In the genomic region with DNA sequence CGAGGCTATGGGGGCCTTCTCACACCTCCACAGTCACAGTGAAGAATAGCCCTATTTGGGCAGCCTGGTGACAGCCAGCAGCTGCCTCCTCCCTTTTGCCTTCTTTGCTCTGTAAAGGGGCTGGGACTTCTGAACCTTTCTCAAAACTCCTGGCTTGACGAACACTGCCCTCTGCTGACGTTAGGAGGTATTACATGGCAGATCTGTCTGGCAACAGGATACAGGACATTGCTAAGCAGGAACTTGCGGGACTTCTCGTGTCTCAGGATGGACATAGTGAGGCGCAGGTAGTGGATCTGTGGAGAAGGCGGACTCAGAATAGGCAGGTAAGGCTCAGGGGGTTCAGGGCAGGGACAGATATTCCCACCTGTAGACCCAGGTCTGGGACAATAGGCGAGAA, we compare ENCODE assay signal across 8 mouse cellular contexts. TPM values are rescaled to one million over a fixed set of nuclear protein-coding genes. Genes with fewer than 3 reads are reported as not detected.
DNase-seq lines count a peak whose midpoint lies in the region; ATAC-seq and TF ChIP-seq lines count a peak whose summit lies in the region.

No protein-coding gene starts in this region.

- H3K4me3 ChIP-seq in forebrain, embryonic 11.5 days (ENCODE audit: low read depth, low read length), result no peak overlapping the region
- H3K4me3 ChIP-seq in lung, adult 2 months (replicated peaks; ENCODE audit: extremely low read depth, low read depth, low read length), result no peak overlapping the region

- H3K27ac ChIP-seq in forebrain, embryonic 11.5 days (ENCODE audit: low read depth, low read length), result no peak overlapping the region

- TF ChIP-seq POLR2A in brain, embryonic 14.5 days (IDR thresholded peaks at IDR 0.05; ENCODE audit: borderline replicate concordance, extremely low read depth, insufficient read depth, insufficient read length, poor library complexity, severe bottlenecking), result no peak
- no peak for TF ChIP-seq POLR2A in lung, adult 2 months (IDR thresholded peaks at IDR 0.05; ENCODE audit: borderline replicate concordance, extremely low read depth, low read depth, low read length)

- 21% methylated on average over 8 of the region's 8 CpGs for WGBS in forebrain, embryonic 11.5 days
- 18% methylated on average over 8 of the region's 8 CpGs for WGBS in lung, adult 2 months

- H3K27me3 ChIP-seq in forebrain, embryonic 11.5 days (ENCODE audit: control insufficient read depth, insufficient read depth, low read length), result no peaks in the 10 kb centered on the region

- peak; percentile 89 for TF ChIP-seq CTCF in brain, embryonic 14.5 days (IDR thresholded peaks at IDR 0.05; ENCODE audit: borderline replicate concordance, extremely low read depth, insufficient read depth, insufficient read length)
- TF ChIP-seq CTCF in lung, adult 2 months (IDR thresholded peaks at IDR 0.05; ENCODE audit: insufficient read depth, low read length), result peak; percentile 83

- H3K9ac ChIP-seq in forebrain, embryonic 11.5 days (ENCODE audit: low read length), result no peak overlapping the region

- H3K36me3 ChIP-seq in forebrain, embryonic 11.5 days (ENCODE audit: control insufficient read depth, insufficient read depth, low read length), result no peaks in the 10 kb centered on the region

- peak; percentile 91 for DNase-seq in brain, embryonic 14.5 days (ENCODE audit: low read depth)
- peak; percentile 91 for DNase-seq in forebrain, embryonic 11.5 days (ENCODE audit: low spot score)
- peak; percentile 56 for DNase-seq in heart, postnatal 25 days (ENCODE audit: low spot score)
- peak; percentile 64 to 93 for DNase-seq in layer of hippocampus, adult 18-20 months (ENCODE audit: low spot score in 2 of 2)
- DNase-seq in lung, adult 2 months, result peak; percentile 80
- peak; percentile 90 for DNase-seq in testis, postnatal 10 days (ENCODE audit: low spot score)

- H3K9me3 ChIP-seq in forebrain, embryonic 11.5 days (ENCODE audit: control insufficient read depth, low read length), result no peaks in the 10 kb centered on the region

- ATAC-seq in CD4-positive, CD25-positive, alpha-beta regulatory T cell, adult 4 months, result peak; percentile 72
- ATAC-seq in forebrain, embryonic 11.5 days (replicated peaks; ENCODE audit: low FRiP score), result peak; percentile 16; the same call in 1 of the 2 replicates
- peak; percentile 77 for ATAC-seq in neutrophil, adult 5-6 weeks (ENCODE audit: extremely low read depth, insufficient number of reproducible peaks, low FRiP score, poor library complexity, severe bottlenecking)

- intact Hi-C loops in heart, postnatal 25 days (cut with DNase I), result loop anchor here (1.0 kb wide), 1 partner anchor 164 kb away; no protein-coding TSS in a partner anchor

- 0 out of 2 replicates have a peak, but pooled peaks cover 1% of the 10 kb centered on the region for H3K4me1 ChIP-seq in forebrain, embryonic 11.5 days (replicated peaks; ENCODE audit: control insufficient read depth, insufficient read depth, low read length)
- H3K4me1 ChIP-seq in lung, adult 2 months (ENCODE audit: control insufficient read depth, insufficient read depth, low read length), result no peaks in the 10 kb centered on the region

- no peak overlapping the region for H3K4me2 ChIP-seq in forebrain, embryonic 11.5 days (ENCODE audit: low read depth, low read length, severe bottlenecking)

RNA-seq across cellular contexts. Expression of gene Mst1, which starts 12.3 kb away (rescaled TPM):
- 1 to 10 TPM; 1.4 to 1.5 TPM for polyA plus RNA-seq in CD4-positive, CD25-positive, alpha-beta regulatory T cell, adult 4 months (2017; shearing (Covaris generic))
- polyA plus RNA-seq in brain, embryonic 14.5 days (2012; rRNA removed), result 0.08 and 0.10 TPM in 2 replicates
- polyA plus RNA-seq in forebrain, embryonic 11.5 days (2014; fragmentation: Nextera tagmentation; extraction: Ambion mirVana), result 0.28 and 0.56 TPM in 2 replicates
- total RNA-seq in heart, postnatal 25 days (2021), result not detected
- total RNA-seq in layer of hippocampus, adult 18-20 months (2021), result not detected
- 1.5 and 2.5 TPM in 2 replicates for polyA plus RNA-seq in lung, adult 2 months (2012; rRNA removed)
- total RNA-seq in neutrophil, adult 5-6 weeks (2017), result not detected in 2 replicates

RNA-seq across cellular contexts. Expression of gene Amigo3, which starts 14.9 kb away (rescaled TPM):
- polyA plus RNA-seq in CD4-positive, CD25-positive, alpha-beta regulatory T cell, adult 4 months (2017; shearing (Covaris generic)), result 1 to 10 TPM; 2.0 to 2.8 TPM
- polyA plus RNA-seq in brain, embryonic 14.5 days (2012; rRNA removed), result 3.6 and 4.0 TPM in 2 replicates
- polyA plus RNA-seq in forebrain, embryonic 11.5 days (2014; fragmentation: Nextera tagmentation; extraction: Ambion mirVana), result 2.4 and 2.7 TPM in 2 replicates
- 1 to 10 TPM; 1.8 TPM for total RNA-seq in heart, postnatal 25 days (2021)
- total RNA-seq in layer of hippocampus, adult 18-20 months (2021), result 1 to 10 TPM; 2.3 to 2.5 TPM
- polyA plus RNA-seq in lung, adult 2 months (2012; rRNA removed), result 2.3 and 3.2 TPM in 2 replicates
- 3.6 and 4.5 TPM in 2 replicates for total RNA-seq in neutrophil, adult 5-6 weeks (2017)

RNA-seq across cellular contexts. Expression of gene Rnf123, which starts 15.2 kb away (rescaled TPM):
- polyA plus RNA-seq in CD4-positive, CD25-positive, alpha-beta regulatory T cell, adult 4 months (2017; shearing (Covaris generic)), result 10 to 100 TPM; 68.1 to 87.9 TPM
- 93.3 and 93.5 TPM in 2 replicates for polyA plus RNA-seq in brain, embryonic 14.5 days (2012; rRNA removed)
- 34.7 and 37.0 TPM in 2 replicates for polyA plus RNA-seq in forebrain, embryonic 11.5 days (2014; fragmentation: Nextera tagmentation; extraction: Ambion mirVana)
- 100 to 1,000 TPM in 1 of 2 experiments, 10 to 100 TPM in 1; 90.1 to 112 TPM for total RNA-seq in heart, postnatal 25 days (2021)
- 100 to 1,000 TPM in 1 of 2 experiments, 10 to 100 TPM in 1; 87.8 to 104 TPM for total RNA-seq in layer of hippocampus, adult 18-20 months (2021)
- 78.6 and 88.0 TPM in 2 replicates for polyA plus RNA-seq in lung, adult 2 months (2012; rRNA removed)
- 62.7 and 90.3 TPM in 2 replicates for total RNA-seq in neutrophil, adult 5-6 weeks (2017)

RNA-seq across cellular contexts. Expression of gene Gmppb, which starts 18.9 kb away (rescaled TPM):
- 10 to 100 TPM; 18.0 to 25.0 TPM for polyA plus RNA-seq in CD4-positive, CD25-positive, alpha-beta regulatory T cell, adult 4 months (2017; shearing (Covaris generic))
- polyA plus RNA-seq in brain, embryonic 14.5 days (2012; rRNA removed), result 15.7 and 16.8 TPM in 2 replicates
- polyA plus RNA-seq in forebrain, embryonic 11.5 days (2014; fragmentation: Nextera tagmentation; extraction: Ambion mirVana), result 19.9 and 20.7 TPM in 2 replicates
- 10 to 100 TPM in 1 of 2 experiments, 1 to 10 TPM in 1; 9.4 to 10.7 TPM for total RNA-seq in heart, postnatal 25 days (2021)
- total RNA-seq in layer of hippocampus, adult 18-20 months (2021), result 10 to 100 TPM; 15.5 to 17.2 TPM
- polyA plus RNA-seq in lung, adult 2 months (2012; rRNA removed), result 14.6 and 20.3 TPM in 2 replicates
- 11.2 and 13.1 TPM in 2 replicates for total RNA-seq in neutrophil, adult 5-6 weeks (2017)

RNA-seq across cellular contexts. Expression of gene Apeh, which starts 26.5 kb away (rescaled TPM):
- polyA plus RNA-seq in CD4-positive, CD25-positive, alpha-beta regulatory T cell, adult 4 months (2017; shearing (Covaris generic)), result 10 to 100 TPM; 52.2 to 70.5 TPM
- polyA plus RNA-seq in brain, embryonic 14.5 days (2012; rRNA removed), result 65.1 and 81.4 TPM in 2 replicates
- 53.3 and 61.5 TPM in 2 replicates for polyA plus RNA-seq in forebrain, embryonic 11.5 days (2014; fragmentation: Nextera tagmentation; extraction: Ambion mirVana)
- total RNA-seq in heart, postnatal 25 days (2021), result 10 to 100 TPM; 43.1 to 45.4 TPM
- total RNA-seq in layer of hippocampus, adult 18-20 months (2021), result 10 to 100 TPM; 27.0 to 35.7 TPM
- 64.7 and 74.8 TPM in 2 replicates for polyA plus RNA-seq in lung, adult 2 months (2012; rRNA removed)
- total RNA-seq in neutrophil, adult 5-6 weeks (2017), result 74.5 and 116 TPM in 2 replicates

Comparison
In these comparisons a context has a peak if more than half of its experiments do, and no peak if none do; other contexts are left out.
1. ATAC-seq: peak in every context shown above with its lines; median percentile 77 in neutrophil, adult 5-6 weeks; 72 in CD4-positive, CD25-positive, alpha-beta regulatory T cell, adult 4 months; 16 in forebrain, embryonic 11.5 days.